Mouse (Mus musculus) 3T3-L1 (cell line): ENCODE measurements around the gene Atp5s.

Experiments
- DNase-seq: peaks from one replicate; pipeline ENCODE4 v3.0.0-alpha.2; 2015; ENCODE audit warnings: low read depth, low spot score

The Atp5s gene

GRCm38 (mm10) chr12:69777957-69778356 is 53.2 kb downstream of the Atp5s start:
- no peak for DNase-seq

- DNase-seq: no peak
Measured at GRCm38 (mm10) chr12:69781480-69781879, 56.7 kb downstream of the Atp5s start.

- no peak for DNase-seq
Measured at GRCm38 (mm10) chr12:69781935-69782650, 57.3 kb downstream of the Atp5s start.

- no peak for DNase-seq
Measured at GRCm38 (mm10) chr12:69783247-69784025, 58.7 kb downstream of the Atp5s start.

GRCm38 (mm10) chr12:69785471-69785870 is 60.7 kb downstream of the Atp5s start:
- no peak for DNase-seq

- no peak for DNase-seq
Measured at GRCm38 (mm10) chr12:69788380-69788779, 63.6 kb downstream of the Atp5s start.

- DNase-seq: no peak
Measured at GRCm38 (mm10) chr12:69789766-69790529, 65.2 kb downstream of the Atp5s start.

GRCm38 (mm10) chr12:69790530-69791505 is 66.1 kb downstream of the Atp5s start, which contains the start of gene Cdkl1:
Gene Cdkl1, minus strand, starts transcription at chr12:69791267.
- DNase-seq: no peak
